Mouse (Mus musculus): Measurements from ENCODE around the gene Pgf.

Gene Pgf

DNA sequence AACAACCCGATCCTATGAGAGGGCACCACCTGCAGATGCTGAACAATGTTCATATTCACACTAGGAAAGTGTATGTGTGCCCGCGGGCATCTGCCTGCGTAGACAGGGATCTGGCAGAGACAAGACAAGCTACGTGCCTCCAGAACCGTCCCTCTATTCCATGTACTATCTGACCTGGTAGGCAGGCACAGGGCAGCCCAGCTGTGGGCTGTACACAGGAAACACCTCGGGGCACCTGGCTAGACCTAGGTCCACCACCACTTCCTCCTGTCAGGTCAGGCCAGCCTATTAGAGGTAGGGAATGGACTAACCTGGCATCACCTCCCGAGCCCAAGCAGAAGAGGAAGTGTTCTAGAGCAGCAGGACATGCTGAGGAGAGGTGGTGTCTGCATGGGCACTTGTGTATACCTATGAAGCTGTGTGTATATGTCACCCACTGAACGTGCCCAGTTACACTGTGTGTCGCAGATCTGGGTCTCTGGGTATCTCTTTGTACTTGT, at the start of gene Pgf:
Gene Pgf (minus strand): TSS at position 51 of the 500 bp plus-strand sequence.
- DNase-seq, result peak; percentile 7

DNA sequence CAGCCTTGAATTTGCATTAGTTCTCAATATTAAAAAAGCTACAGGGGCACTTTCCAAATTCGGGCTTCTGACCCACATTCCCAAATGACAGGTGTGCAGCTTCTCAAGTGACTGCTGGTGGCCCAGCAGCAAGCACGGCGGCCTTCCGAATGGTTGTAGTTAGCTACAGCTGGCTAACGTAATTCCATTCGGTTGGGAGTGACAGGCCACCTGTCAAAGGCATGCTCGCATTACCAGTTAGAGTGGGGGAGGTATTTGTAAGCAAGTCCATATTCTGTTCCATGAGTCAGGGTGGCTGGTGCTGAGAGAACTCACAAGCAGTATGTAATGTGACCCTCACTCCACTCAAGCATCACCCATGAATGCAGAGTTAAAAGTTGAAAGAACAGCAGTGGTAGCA, 49.6 kb upstream of the Pgf start:
- DNase-seq, result no peak

DNA sequence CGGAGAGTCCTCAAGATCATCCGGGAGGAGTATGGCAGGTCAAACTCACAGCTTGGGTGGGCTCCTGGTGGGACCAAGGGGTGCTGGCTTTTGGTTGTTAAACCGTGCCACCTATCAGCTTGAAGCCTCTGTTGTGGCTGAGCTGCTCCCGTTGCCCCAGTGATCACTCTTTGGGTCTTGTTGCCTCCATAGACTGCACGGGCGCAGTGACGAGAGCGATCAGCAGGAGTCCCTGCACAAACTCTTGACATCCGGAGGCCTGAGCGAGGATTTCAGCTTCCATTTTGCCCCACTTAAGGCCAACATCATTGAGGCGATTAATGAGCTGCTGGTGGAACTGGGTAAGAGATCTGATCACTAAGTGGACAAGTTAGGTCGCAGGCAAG, 42.3 kb upstream of the Pgf start:
- peak; percentile 67 for DNase-seq

DNA sequence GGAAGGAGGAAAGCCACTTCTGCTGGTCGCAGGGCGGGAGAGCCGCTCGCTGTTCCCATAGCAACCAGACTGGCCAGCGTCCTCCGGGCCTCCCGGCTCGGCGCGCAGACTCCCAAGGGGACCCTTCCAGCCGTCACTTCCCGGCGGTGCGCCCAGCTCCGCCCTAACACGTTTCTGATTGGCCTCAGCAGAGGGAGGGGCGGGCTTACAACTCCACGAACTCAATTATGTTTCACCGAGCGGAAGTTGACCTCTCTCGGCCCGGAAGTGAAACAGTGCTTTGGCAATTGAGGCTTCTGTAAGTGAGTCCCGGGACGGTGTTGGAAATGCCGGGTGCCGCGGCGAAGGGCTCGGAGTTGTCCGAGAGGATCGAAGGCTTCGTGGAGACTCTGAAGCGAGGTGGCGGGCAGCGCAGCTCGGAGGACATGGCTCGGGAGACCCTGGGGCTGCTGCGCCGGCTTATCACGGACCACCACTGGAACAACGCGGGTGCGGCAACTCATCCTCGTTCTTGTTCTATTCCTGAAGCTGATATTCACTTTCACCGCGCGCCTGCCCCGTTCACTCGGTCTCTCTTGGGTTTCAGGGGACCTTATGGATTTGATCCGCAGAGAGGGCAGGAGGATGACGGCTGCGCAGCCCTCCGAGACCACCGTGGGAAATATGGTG, 41.8 kb upstream of the Pgf start, which contains the start of gene Eif2b2:
Gene Eif2b2 (plus strand): TSS at position 246 of the 669 bp plus-strand sequence.
- DNase-seq, result peak; percentile 92

DNA sequence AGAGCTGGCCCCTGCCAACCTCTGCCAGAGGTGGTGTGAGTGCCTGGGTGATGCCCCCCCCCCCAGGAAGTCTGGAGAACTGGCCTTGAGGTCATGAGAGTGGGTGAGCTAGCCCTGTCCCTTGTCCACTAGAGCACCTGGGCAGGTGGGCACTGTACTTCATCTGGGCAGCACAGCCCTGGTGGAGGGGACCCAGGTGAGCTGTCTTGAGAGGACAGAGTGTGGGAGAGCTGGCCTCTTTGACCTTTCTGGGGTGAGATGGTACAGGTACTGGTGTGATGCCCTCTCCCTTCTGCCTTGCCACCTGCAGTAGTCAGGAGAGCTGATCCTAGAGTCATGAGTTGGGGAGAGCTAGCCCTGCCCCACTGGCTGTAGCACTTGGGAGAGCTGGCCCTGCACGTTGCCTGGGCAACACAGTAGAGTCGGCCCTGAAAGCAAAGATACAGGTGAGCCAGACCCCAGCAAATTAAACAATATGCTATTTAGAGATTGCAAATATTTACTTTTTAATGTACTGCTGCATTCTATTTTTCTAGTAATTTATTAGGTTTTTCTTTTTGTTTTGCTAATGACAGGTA, 40.2 kb upstream of the Pgf start:
- no peak for DNase-seq

DNA sequence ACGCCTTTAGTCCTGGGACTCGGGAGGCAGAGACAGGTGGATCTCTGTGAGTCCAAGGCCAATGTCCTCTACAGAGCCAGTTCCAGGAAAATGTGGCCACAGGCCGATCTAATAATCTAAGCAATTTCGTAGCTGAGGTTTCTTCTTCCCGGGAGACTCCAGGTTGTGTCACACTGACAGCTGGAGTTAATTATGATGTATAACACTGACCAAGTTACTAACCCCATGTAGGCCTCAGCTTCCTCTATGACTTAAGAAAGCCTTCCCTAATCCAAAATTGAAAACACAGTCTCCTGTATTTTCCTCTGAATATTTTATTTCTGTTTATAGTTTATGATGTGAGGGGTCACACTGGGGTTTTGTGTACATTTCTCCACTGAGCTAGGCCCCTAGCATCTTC, 37.4 kb upstream of the Pgf start:
- DNase-seq, result no peak

DNA sequence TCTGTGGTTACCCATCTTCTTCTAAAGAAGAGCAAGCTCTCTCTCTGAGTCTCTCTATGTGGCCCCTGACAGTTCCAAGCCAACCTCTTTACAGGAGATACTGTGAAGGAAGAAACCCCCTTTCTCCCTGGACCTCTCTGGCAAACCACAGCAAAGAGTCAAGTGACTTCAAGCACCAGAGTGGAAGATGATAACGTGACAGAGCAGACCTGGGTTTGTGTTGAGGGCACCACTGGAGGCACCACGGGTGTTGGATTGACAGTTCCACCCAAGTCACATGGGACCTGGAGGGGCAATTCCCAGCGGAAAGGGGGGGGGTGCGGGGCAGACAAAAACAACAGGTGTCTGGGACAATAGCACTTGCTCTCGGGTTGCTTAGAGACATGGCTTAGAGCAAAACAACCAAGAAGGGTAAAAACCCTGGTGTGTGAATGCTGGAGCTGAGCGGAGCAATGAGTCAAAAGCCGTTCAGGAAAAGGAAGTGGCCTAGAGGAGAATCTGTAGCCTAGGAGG, 31.2 kb upstream of the Pgf start:
- DNase-seq, result peak; percentile 32

DNA sequence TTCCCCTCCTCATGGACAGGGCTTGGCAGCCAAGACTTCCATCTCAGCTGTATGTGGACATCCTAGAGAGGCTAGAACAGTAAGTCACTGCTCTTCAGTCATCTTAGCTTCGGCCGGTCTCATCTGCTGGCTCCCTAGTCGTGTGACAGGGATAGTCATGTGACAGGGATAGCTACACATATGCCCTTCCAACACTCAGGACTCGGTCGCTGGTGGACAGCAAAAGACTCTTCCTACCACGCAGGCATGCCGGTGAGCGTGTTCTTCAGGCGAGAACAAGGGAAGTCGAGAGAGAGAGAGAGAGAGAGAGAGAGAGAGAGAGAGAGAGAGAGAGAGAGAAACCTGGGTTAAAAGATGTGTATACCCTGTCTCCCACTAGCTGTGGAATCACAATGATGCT, 27.8 kb upstream of the Pgf start:
- DNase-seq, result no peak

DNA sequence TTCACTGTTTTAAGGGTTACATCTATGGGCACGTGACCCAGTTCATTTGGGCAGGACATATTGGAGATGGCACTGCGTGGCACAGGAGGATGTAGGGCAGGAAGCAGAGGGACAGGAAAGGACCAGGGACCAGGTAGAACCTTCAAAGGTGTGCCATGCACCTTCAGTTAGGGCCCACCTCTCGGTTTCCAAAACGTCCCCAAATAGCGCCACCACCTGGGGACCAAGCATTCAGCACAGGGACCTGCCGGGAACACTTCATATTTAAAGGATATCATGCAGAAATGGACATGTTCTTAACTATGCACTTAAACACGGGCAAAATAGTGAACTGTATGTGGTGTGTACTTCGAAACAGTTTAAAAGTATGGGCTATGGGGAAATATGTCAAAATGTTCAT, 26.5 kb upstream of the Pgf start:
- DNase-seq, result peak; percentile 58

DNA sequence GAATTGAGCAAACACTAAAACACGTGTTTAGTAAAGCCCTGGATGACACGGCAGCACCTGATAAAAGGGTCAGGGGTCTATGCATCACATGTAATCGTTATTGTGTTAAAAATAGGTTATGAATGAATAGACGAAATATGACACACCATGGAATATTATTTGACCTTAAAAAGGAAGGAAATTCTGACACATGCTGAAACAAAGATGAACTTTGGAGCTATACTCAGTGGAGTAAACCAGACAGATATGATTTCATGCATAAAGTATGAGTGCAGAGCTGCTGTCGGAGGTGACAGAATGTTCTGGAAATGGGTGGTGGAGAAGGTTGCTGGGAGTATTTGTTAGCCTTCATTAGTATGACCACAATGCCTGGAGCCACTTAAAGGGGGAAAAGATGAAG, 26.1 kb upstream of the Pgf start:
- DNase-seq, result no peak

DNA sequence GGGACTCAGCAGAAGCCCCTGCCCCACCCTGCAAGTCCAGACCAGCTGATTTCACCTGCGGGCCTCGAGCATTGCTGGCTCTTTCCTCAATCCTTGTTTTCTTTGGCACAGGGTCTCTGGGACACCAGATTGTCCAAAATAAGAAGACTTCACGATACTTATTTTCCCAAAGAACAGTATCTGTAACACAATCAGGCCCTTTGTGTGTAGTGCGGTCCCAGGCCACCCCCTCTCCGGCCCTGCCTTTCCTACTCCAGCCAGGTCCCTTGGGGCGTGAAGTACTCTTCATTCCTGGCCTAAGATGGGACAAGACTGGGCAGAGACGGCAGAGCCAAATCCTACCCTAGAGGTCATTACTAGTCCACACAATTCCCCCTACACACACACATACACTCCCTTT, 24.6 kb upstream of the Pgf start:
- no peak for DNase-seq

DNA sequence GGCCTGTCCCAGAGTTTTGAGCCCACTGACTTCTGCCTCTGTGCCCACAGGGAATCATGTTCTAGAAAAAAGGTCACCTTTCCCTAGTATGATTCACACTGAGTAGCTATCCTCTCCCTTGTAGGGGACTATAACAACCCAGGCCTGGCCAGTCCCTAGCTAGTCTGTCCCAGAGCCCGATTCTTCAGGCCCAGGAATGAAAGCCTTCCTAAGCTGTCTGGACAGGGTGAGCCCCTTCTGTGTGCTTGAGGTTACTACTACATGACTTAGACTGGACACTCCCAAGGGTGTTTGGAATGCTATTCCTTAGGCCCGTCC, 24.2 kb upstream of the Pgf start:
- no peak for DNase-seq

DNA sequence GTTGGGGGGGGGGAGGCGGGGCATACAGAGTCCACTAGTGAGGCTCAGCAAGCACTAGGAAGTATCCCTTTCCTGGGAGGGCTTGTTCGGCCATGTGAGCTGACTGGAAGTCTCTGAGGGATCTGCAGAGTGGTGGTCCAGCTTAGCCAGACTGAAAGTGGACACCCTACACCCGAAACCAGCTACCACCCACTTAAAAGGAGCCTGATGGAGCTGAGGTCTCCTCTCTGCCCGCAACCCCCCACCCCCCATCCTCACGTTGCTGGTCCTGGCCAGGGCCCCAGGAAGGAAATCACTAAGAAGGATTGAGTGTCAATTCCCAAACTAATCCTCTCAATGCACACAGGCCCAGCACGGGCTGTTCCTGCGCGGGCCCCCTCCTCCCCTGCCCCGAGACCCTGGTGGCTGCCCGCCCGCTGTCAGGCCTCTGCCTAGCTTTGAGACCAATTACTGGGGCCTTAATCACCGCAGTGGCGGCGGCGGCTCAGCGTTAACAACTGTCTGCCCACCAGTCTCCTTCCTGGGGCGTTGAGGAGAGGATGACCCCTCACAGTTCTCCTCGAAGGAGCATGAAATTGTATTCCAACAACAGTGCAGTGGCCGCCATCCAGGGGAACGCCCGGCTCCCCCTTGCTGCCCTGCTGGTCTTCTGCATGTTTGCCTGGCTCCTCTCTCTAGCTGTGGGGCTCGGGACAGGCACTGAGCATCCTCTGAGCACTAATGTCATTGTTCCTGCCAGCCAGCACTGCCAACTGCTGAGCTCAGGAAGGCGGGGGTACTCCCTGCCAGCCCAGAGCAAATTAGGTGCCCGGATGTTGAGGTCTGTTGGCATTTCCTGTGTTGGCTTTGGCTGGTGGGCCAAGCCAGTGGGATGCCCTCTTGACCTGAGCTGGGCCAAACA, 23.6 kb upstream of the Pgf start:
- no peak for DNase-seq

DNA sequence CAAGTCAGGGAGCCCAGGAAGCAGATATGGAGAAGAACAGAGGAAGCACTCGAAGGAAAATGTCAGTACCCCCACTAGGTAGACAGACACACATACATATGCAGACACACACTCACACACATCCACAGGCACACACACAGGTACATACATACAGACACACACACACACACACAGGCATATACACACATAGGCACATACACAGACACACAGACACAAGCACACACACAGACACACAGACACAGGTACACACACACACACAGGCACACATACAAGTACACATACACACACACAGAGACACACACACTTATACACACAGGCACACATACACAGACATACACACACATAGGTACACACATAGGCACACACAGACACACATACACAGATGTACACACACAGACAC, 22.4 kb upstream of the Pgf start:
- DNase-seq, result no peak

DNA sequence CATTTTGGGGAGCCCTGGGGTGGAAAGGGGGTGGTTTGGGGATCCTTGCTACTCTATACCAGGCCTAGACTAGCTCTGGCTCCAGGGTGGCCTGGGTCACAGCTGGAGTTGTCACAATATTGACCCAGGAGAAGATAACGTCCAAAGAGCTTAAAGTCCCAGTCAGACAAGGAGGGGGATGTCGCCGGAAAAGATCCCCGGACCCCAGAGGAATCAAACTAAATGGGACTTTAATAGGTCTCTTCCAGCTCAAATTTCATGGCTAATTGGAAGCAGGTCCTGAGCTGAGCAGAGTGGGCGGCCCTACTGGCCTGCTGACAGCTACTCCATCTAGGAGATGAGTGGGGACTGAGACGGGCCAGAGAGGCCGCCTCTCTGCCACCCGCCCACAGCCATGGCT, 20.3 kb upstream of the Pgf start:
- DNase-seq, result no peak

DNA sequence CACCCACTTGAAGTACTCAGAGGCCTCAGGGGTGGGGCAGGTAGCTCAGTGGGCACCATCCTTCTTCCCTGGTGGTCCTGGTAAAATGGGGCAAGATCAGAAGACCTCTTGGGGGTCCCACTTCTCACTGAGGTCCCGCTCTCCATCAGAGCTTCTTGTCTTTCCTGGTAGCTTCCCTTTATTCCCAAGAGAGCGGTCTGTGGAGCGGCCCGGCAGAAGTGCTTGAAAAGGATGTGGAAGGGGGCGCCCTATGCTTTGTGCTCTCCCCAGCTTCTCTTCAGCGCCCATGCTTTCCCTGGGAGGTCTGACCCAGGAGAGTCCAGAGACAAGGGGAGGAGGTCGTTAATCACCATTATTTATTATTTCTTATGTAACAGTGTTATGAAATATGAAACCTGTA, 19.8 kb upstream of the Pgf start:
- DNase-seq, result no peak

DNA sequence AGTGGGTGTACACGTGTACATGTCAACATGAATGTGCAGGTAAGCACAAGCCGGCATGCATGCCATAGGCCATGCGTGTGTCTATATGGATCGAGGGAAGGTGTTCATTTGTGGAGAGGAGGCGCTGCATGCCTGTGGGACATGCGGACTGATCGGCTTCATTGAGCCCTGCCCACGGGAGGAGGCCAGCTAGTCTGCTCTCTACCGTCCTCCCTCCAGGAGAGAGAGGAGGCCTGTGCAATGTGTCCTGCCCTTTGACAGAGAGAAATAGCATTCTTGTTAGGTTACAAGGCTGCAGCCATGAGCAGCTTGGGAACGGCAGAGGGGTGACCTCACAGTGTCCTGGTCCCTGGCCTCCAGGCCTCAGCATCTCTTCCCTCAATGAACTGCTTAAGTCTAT, 18.6 kb upstream of the Pgf start:
- no peak for DNase-seq

DNA sequence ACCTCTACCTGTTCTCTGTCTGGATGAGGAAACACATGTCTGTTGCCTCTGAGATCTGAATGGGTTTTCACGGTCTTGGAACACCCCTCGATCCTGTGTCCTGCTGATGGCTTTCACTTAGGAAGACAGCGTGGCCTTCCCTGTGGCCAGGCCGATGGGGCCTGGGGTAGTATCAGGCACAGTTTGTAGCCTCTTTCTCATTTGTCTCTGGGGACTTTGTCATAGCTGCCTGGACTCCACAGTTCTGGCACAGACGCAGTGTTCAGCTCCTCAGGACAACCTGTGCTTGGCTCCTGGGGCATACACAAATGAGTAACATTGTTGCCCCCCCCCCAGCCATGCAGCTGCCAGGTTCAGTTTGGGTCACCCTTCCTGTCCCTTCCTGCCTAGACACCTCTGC, 17.5 kb upstream of the Pgf start:
- DNase-seq, result no peak

DNA sequence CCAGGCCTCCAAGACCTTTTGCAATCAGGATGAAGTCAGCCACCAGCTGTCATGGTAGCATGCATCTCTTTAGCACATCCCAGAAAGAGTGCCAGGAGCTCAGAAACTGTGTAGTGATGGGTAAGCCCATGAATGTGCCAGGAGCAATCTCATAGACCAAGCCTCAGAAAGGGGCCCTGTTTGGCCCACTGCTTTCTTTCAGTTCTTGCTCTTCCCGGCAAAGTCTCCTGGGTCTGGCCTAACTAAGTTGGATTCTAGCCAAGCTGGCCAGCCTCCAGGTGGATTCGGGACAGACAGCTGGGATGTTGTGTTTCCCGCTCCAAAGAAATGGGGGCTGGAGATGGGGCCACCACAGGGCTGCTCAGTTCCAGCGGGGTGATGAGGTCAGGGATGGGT, 17.0 kb upstream of the Pgf start:
- DNase-seq, result peak; percentile 15

DNA sequence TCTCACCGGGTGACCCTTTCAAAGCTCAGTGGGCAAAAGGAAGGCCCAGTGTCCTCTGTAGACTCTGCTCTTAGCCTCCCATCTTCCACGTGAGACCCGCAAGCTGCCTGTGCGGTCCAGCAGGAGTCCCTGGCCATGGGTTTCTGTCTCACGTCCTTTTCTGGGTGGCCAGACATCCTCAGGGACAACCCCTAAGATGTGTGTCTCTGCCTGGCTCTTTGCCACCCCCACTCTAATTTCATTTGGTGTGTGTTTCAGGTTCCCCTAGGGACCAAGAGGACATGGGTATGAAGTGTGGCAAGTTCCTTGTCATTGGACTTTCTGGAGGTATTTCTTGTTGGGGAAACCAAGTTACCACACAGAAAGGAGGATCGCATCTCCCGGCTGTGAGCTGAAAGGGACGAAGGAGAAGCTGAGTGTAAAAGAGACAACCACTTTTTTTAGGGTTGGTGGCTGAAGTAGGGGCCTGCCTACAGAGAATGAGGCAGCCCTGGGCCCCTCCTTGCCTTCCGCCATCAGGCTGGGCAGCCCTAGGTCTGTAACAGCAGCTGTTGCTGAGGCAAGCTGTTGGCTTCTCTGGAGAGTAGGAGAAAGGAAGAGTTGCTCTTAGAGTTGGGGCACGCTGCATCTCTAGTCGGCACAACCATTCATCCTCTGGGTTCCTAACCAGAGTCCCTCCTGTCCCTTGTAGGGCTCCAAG, 16.5 kb upstream of the Pgf start:
- peak; percentile 11 for DNase-seq

DNA sequence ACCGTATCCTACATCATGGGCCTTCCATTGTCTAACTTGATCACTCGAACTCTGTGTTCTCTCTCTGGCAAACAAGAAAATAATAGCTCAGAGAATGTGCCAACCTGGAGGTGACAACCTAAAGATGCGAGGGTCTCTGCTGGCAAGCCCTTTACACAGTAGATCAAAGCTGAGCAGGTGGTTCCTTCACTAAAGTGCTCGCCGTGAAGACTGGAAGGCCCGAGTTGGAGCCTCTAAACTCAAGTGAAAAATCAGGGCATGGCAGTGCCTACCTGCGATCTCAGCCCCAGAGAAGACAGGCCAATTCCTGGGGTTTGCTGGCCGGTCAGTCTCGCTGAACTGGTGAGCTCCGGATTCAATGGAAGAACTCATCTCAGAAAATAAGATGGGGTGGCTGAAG, 15.6 kb upstream of the Pgf start:
- peak; percentile 42 for DNase-seq

DNA sequence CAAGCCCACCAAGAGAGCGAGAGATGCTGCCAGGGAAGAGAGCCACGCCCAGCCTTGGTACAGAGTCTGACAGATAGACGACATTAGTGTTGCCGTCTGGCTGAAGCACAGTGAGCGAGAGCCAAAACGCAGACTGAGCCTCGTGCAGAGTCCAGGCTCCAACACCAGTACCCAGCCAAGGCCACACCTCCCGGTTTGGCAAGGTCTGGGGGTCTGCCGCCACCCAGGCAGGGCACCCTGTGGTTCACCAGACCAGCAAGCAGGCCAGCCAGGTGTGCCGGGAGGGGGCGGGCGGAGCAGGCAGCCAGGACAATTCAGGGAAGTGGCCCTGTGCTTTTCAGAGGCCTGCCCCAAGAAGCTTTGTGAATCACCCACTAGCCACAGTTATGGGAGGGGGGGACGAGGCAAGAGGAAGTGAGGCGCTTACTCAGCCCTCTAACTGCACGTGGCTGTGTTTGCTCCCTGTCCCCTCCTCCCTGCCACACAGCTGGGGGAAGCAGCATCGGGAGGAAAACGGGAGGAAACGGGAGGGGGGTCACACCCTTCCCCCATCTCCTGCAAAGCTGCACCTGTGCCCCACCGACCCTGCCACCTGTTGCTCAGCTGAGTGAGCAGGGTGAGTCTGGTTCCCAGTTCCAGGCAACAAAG, 15.0 kb upstream of the Pgf start:
- DNase-seq, result peak; percentile 66

DNA sequence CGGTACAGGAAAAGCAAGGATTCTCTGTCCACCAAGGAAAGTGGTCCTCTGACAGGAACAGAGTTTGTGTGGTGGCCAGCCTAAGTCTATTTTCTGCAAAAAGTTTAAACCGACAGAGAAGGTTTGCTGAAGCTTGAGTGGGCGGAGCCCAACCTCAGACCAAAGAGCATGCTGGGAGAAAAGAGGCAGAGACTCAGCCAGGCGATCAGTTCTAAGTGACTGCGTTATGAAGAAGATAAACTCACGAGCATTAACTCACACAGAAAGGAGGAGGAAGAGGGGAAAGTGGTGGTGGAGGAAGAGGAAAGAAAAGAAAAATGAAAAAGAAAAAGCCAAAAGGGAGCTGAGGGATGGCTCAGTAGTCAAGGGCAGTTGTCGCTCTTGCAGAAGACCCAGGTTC, 12.7 kb upstream of the Pgf start:
- no peak for DNase-seq

Measured in thymus, postnatal 4 days (tissue).